Mouse (Mus musculus): Measurements from ENCODE around the gene Slc26a8. TPM values are rescaled to one million over a fixed set of nuclear protein-coding genes. Genes with fewer than 3 reads are reported as not detected.

The Slc26a8 gene
- polyA plus RNA-seq, 1 experiment from 2014 or later, result 0.77 TPM

GRCm38 (mm10) chr17:28697290-28698195 is 7.5 kb upstream of the Slc26a8 start:
- no peak for DNase-seq (ENCODE audit: low spot score)
- Histone ChIP-seq H3K9me3 (no peaks in the 10 kb centered on the region), H3K36me3 (replicated peaks) (peaks cover 11% of the 10 kb centered on the region), H3K4me3 (no peak overlapping the region; the same call in 1 of the 2 replicates), H3K27ac (replicated peaks) (peak overlapping the region; percentile 16; the same call in 1 of the 2 replicates), H3K27me3 (replicated peaks; ENCODE audit: low read depth, poor library complexity, severe bottlenecking) (no peaks in the 10 kb centered on the region), H3K4me1 (peaks cover 50% of the 10 kb centered on the region)
- WGBS, result 82% methylated on average over 13 of the region's 13 CpGs

- Histone ChIP-seq H3K9me3 (no peaks in the 10 kb centered on the region), H3K4me1 (peaks cover 52% of the 10 kb centered on the region), H3K27me3 (replicated peaks; ENCODE audit: low read depth, poor library complexity, severe bottlenecking) (no peaks in the 10 kb centered on the region), H3K36me3 (replicated peaks) (peaks cover 3% of the 10 kb centered on the region), H3K4me3 (no peak overlapping the region), H3K27ac (replicated peaks) (no peak overlapping the region)
- no peak for DNase-seq (ENCODE audit: low spot score)
- 61% methylated on average over 2 of the region's 2 CpGs for WGBS
Observed at GRCm38 (mm10) chr17:28696641-28697040, 6.6 kb upstream of the Slc26a8 start.

- no peak overlapping the region for H3K4me3 ChIP-seq
- peaks cover 4% of the 10 kb centered on the region for H3K27me3 ChIP-seq (replicated peaks; ENCODE audit: low read depth, poor library complexity, severe bottlenecking)
- peaks cover 2% of the 10 kb centered on the region; the same call in 1 of the 2 replicates for H3K36me3 ChIP-seq (replicated peaks)
- DNase-seq (ENCODE audit: low spot score), result no peak
- WGBS, result 83% methylated on average over 4 of the region's 4 CpGs
- H3K4me1 ChIP-seq, result peaks cover 61% of the 10 kb centered on the region
- H3K27ac ChIP-seq (replicated peaks), result no peak overlapping the region
- H3K9me3 ChIP-seq, result no peaks in the 10 kb centered on the region
Observed at GRCm38 (mm10) chr17:28694832-28695231, 4.8 kb upstream of the Slc26a8 start.

- DNase-seq (ENCODE audit: low spot score), result no peak
- peaks cover 68% of the 10 kb centered on the region for H3K4me1 ChIP-seq
- H3K9me3 ChIP-seq, result no peaks in the 10 kb centered on the region
- 67% methylated on average over 2 of the region's 2 CpGs for WGBS
- no peak overlapping the region for H3K27ac ChIP-seq (replicated peaks)
- H3K36me3 ChIP-seq (replicated peaks), result peaks cover 2% of the 10 kb centered on the region; the same call in 1 of the 2 replicates
- peaks cover 12% of the 10 kb centered on the region for H3K27me3 ChIP-seq (replicated peaks; ENCODE audit: low read depth, poor library complexity, severe bottlenecking)
- H3K4me3 ChIP-seq, result no peak overlapping the region; the same call in 1 of the 2 replicates
Observed at GRCm38 (mm10) chr17:28694078-28694477, 4.0 kb upstream of the Slc26a8 start.

GRCm38 (mm10) chr17:28693086-28693485 is 3.1 kb upstream of the Slc26a8 start:
- DNase-seq (ENCODE audit: low spot score), result no peak
- Histone ChIP-seq H3K27me3 (replicated peaks; ENCODE audit: low read depth, poor library complexity, severe bottlenecking) (peaks cover 22% of the 10 kb centered on the region), H3K27ac (replicated peaks) (no peak overlapping the region), H3K4me1 (peaks cover 64% of the 10 kb centered on the region), H3K9me3 (no peaks in the 10 kb centered on the region), H3K4me3 (peak overlapping the region; percentile 74), H3K36me3 (replicated peaks) (peaks cover 2% of the 10 kb centered on the region; the same call in 1 of the 2 replicates)
- 50% methylated on average over 3 of the region's 3 CpGs for WGBS

- peak overlapping the region; percentile 95 for H3K27ac ChIP-seq (replicated peaks)
- WGBS, result 0% methylated on average over 18 of the region's 18 CpGs
- DNase-seq (ENCODE audit: low spot score), result peak; percentile 40
- H3K36me3 ChIP-seq (replicated peaks), result peaks cover 2% of the 10 kb centered on the region; the same call in 1 of the 2 replicates
- peaks cover 22% of the 10 kb centered on the region for H3K27me3 ChIP-seq (replicated peaks; ENCODE audit: low read depth, poor library complexity, severe bottlenecking)
- peaks cover 57% of the 10 kb centered on the region for H3K4me1 ChIP-seq
- peak overlapping the region; percentile 74 for H3K4me3 ChIP-seq
- H3K9me3 ChIP-seq, result no peaks in the 10 kb centered on the region
Observed at GRCm38 (mm10) chr17:28692341-28692710, 2.3 kb upstream of the Slc26a8 start.

- Histone ChIP-seq H3K4me3 (peak overlapping the region; percentile 74), H3K4me1 (peaks cover 53% of the 10 kb centered on the region), H3K9me3 (no peaks in the 10 kb centered on the region), H3K27me3 (replicated peaks; ENCODE audit: low read depth, poor library complexity, severe bottlenecking) (peaks cover 22% of the 10 kb centered on the region), H3K27ac (replicated peaks) (peak overlapping the region; percentile 95), H3K36me3 (replicated peaks) (peaks cover 2% of the 10 kb centered on the region; the same call in 1 of the 2 replicates)
- DNase-seq (ENCODE audit: low spot score), result peak; percentile 73
- WGBS, result under 1% methylated on average over 53 of the region's 53 CpGs
Observed at GRCm38 (mm10) chr17:28691687-28692340, 1.8 kb upstream of the Slc26a8 start.

GRCm38 (mm10) chr17:28690776-28691686 is 998 bp upstream of the Slc26a8 start, which contains the start of gene Mapk14:
TSS of gene Mapk14 (plus strand) at chr17:28691329.
- H3K27me3 ChIP-seq (replicated peaks; ENCODE audit: low read depth, poor library complexity, severe bottlenecking), result peaks cover 22% of the 10 kb centered on the region
- H3K4me3 ChIP-seq, result peak within 1 kb of the TSS; percentile 74
- no peaks in the 10 kb centered on the region for H3K9me3 ChIP-seq
- DNase-seq (ENCODE audit: low spot score), result peak; percentile 100
- H3K36me3 ChIP-seq (replicated peaks), result peaks cover 2% of the 10 kb centered on the region; the same call in 1 of the 2 replicates
- peaks cover 45% of the 10 kb centered on the region for H3K4me1 ChIP-seq
- H3K27ac ChIP-seq (replicated peaks), result peak within 1 kb of the TSS; percentile 95
- under 1% methylated on average over 86 of the region's 86 CpGs for WGBS

- no peak overlapping the region for H3K27ac ChIP-seq (replicated peaks)
- H3K27me3 ChIP-seq (replicated peaks; ENCODE audit: low read depth, poor library complexity, severe bottlenecking), result peaks cover 22% of the 10 kb centered on the region
- H3K4me1 ChIP-seq, result peaks cover 22% of the 10 kb centered on the region
- no peak for DNase-seq (ENCODE audit: low spot score)
- no peak overlapping the region for H3K4me3 ChIP-seq
- WGBS, result 51% methylated on average over 4 of the region's 4 CpGs
- no peaks in the 10 kb centered on the region for H3K36me3 ChIP-seq (replicated peaks)
- H3K9me3 ChIP-seq, result no peaks in the 10 kb centered on the region
Observed at GRCm38 (mm10) chr17:28687354-28687753, 2.7 kb downstream of the Slc26a8 start.

GRCm38 (mm10) chr17:28684631-28685030 is 5.4 kb downstream of the Slc26a8 start:
- 70% methylated on average over 19 of the region's 19 CpGs for WGBS
- Histone ChIP-seq H3K36me3 (replicated peaks) (no peaks in the 10 kb centered on the region), H3K4me1 (peaks cover 12% of the 10 kb centered on the region)

GRCm38 (mm10) chr17:28683601-28684000 is 6.4 kb downstream of the Slc26a8 start:
- WGBS, result 61% methylated on average over 1 of the region's 1 CpGs
- Histone ChIP-seq H3K36me3 (replicated peaks) (no peaks in the 10 kb centered on the region), H3K4me3 (no peak overlapping the region), H3K9me3 (no peaks in the 10 kb centered on the region), H3K27me3 (replicated peaks; ENCODE audit: low read depth, poor library complexity, severe bottlenecking) (peaks cover 6% of the 10 kb centered on the region), H3K4me1 (0 out of 2 replicates have a peak, but pooled peaks cover 5% of the 10 kb centered on the region), H3K27ac (replicated peaks) (no peak overlapping the region)
- no peak for DNase-seq (ENCODE audit: low spot score)

More at GRCm38 (mm10) chr17:28684631-28685030, 5.4 kb downstream of the Slc26a8 start:
- H3K27ac ChIP-seq (replicated peaks), result no peak overlapping the region
- peaks cover 16% of the 10 kb centered on the region for H3K27me3 ChIP-seq (replicated peaks; ENCODE audit: low read depth, poor library complexity, severe bottlenecking)
- no peaks in the 10 kb centered on the region for H3K9me3 ChIP-seq
- no peak for DNase-seq (ENCODE audit: low spot score)
- H3K4me3 ChIP-seq, result no peak overlapping the region
